Mouse (Mus musculus) liver (tissue): Measurements from ENCODE around the gene Chtf18.
"Not testable (repeated sequence)": the region's sequence is repeated elsewhere in the genome, so short reads cannot be mapped to it uniquely, and the experiment has no call there.

Experiments
- DNase-seq: peaks from one replicate; pipeline ENCODE4 v3.0.0-alpha.2; 2020; ENCODE audit warnings: mixed read lengths

The Chtf18 gene

GRCm38 (mm10) chr17:25727265-25728008 lies at the start of gene Chtf18, which contains the start of gene Rpusd1:
TSS of gene Chtf18 (minus strand) at chr17:25727419.
TSS of gene Rpusd1 (plus strand) at chr17:25727670.
- peak; percentile 99 for DNase-seq

GRCm38 (mm10) chr17:25775318-25776062 lies 48.3 kb upstream of the Chtf18 start:
- no peak for DNase-seq

GRCm38 (mm10) chr17:25773549-25774120 lies 46.4 kb upstream of the Chtf18 start, which contains the start of gene Narfl:
TSS of gene Narfl (plus strand) at chr17:25773776.
- DNase-seq: peak; percentile 98

GRCm38 (mm10) chr17:25769331-25769730 lies 42.1 kb upstream of the Chtf18 start:
- DNase-seq: no peak

GRCm38 (mm10) chr17:25765886-25766285 lies 38.7 kb upstream of the Chtf18 start:
- DNase-seq: no peak

GRCm38 (mm10) chr17:25762591-25762990 lies 35.4 kb upstream of the Chtf18 start:
- DNase-seq: no peak

- no peak for DNase-seq
These were observed 34.3 kb upstream of the Chtf18 start for GRCm38 (mm10) chr17:25761561-25761970.

- no peak for DNase-seq
These were observed 32.9 kb upstream of the Chtf18 start for GRCm38 (mm10) chr17:25760148-25760547.

GRCm38 (mm10) chr17:25757691-25758090 lies 30.5 kb upstream of the Chtf18 start:
- DNase-seq: no peak

GRCm38 (mm10) chr17:25756378-25757242 lies 29.4 kb upstream of the Chtf18 start:
- DNase-seq: no peak

- DNase-seq: no peak
These were observed 28.6 kb upstream of the Chtf18 start for GRCm38 (mm10) chr17:25755627-25756377.

- DNase-seq: no peak
These were observed 27.9 kb upstream of the Chtf18 start for GRCm38 (mm10) chr17:25755086-25755485.

GRCm38 (mm10) chr17:25754241-25754640 lies 27.0 kb upstream of the Chtf18 start, which contains the start of gene Msln:
TSS of gene Msln (minus strand) at chr17:25754378.
- DNase-seq: no peak

GRCm38 (mm10) chr17:25751446-25751845 lies 24.2 kb upstream of the Chtf18 start:
- DNase-seq: peak; percentile 53

GRCm38 (mm10) chr17:25749314-25749713 lies 22.1 kb upstream of the Chtf18 start:
- no peak for DNase-seq

GRCm38 (mm10) chr17:25748238-25748637 lies 21.0 kb upstream of the Chtf18 start:
- no peak for DNase-seq

- DNase-seq: no peak
These were observed 17.1 kb upstream of the Chtf18 start for GRCm38 (mm10) chr17:25744311-25744710.

- no peak for DNase-seq
These were observed 16.6 kb upstream of the Chtf18 start for GRCm38 (mm10) chr17:25743831-25744230.

GRCm38 (mm10) chr17:25741471-25741870 lies 14.3 kb upstream of the Chtf18 start:
- DNase-seq: not testable (repeated sequence)

GRCm38 (mm10) chr17:25738861-25739260 lies 11.6 kb upstream of the Chtf18 start:
- DNase-seq: no peak

- DNase-seq: no peak
These were observed 8.5 kb upstream of the Chtf18 start, which contains the start of gene Mslnl for GRCm38 (mm10) chr17:25735745-25736144. TSS of gene Mslnl (plus strand) at chr17:25736042.

GRCm38 (mm10) chr17:25735246-25735645 lies 8.0 kb upstream of the Chtf18 start:
- DNase-seq: no peak
